Mouse (Mus musculus) liver, postnatal 0 days (tissue): ENCODE data around the gene Lime1. TPM values are rescaled to one million over a fixed set of nuclear protein-coding genes. Genes with fewer than 3 reads are reported as not detected.

Experiments
- ATAC-seq: fragments of 200-750 bp; cut with Nextera tagmentation; 2 replicates; pipeline ENCODE4 v1.8.0; 2017; ENCODE audit warnings: mild to moderate bottlenecking, moderate library complexity
- DNase-seq: peaks from one replicate; pipeline ENCODE4 v3.0.0-alpha.2; 2016
- H3K27ac ChIP-seq: fragments of 300-500 bp; sonication (generic); 2 replicates; pipeline ENCODE4 v1.5.1; 2014; ENCODE audit warnings: antibody characterized with exemption, moderate library complexity, mild to moderate bottlenecking, low read depth
- H3K27me3 ChIP-seq: fragments of 300-500 bp; sonication (generic); 2 replicates; pipeline ENCODE4 v1.6.1; 2014; ENCODE audit warnings: low read length, control low read depth, mixed read lengths; ENCODE audit not compliant: insufficient read depth
- H3K36me3 ChIP-seq: fragments of 300-500 bp; sonication (generic); replicated peaks from 2 replicates; pipeline ENCODE4 v1.6.1; 2014; ENCODE audit warnings: mild to moderate bottlenecking, control low read depth, low read length, moderate library complexity, mixed read lengths; ENCODE audit not compliant: insufficient read depth
- H3K4me1 ChIP-seq: fragments of 300-500 bp; sonication (generic); 2 replicates; pipeline ENCODE4 v1.6.1; 2014; ENCODE audit warnings: antibody characterized with exemption, mild to moderate bottlenecking, control low read depth; ENCODE audit not compliant: insufficient read depth
- H3K4me2 ChIP-seq: fragments of 300-500 bp; sonication (generic); 2 replicates; pipeline ENCODE4 v1.6.1; 2014; ENCODE audit warnings: low read depth, mild to moderate bottlenecking, low read length, moderate library complexity, mixed read lengths
- H3K4me3 ChIP-seq: fragments of 300-500 bp; sonication (generic); 2 replicates; pipeline ENCODE4 v1.5.1; 2014; ENCODE audit warnings: low read depth, low read length
- H3K9ac ChIP-seq: fragments of 300-500 bp; sonication (generic); replicated peaks from 2 replicates; pipeline ENCODE4 v1.6.1; 2014; ENCODE audit warnings: mild to moderate bottlenecking, moderate library complexity
- H3K9me3 ChIP-seq: fragments of 300-500 bp; sonication (generic); 2 replicates; pipeline ENCODE4 v1.6.1; 2016; ENCODE audit warnings: mild to moderate bottlenecking, control low read depth, low read length, mixed read lengths
- CTCF ChIP-seq: sonication (generic); IDR thresholded peaks from 2 replicates; pipeline ENCODE4 v1.5.1; 2016; ENCODE audit warnings: antibody characterized with exemption, low read depth
- EP300 ChIP-seq: IDR thresholded peaks from 2 replicates; pipeline ENCODE4 v1.6.1; 2016; ENCODE audit warnings: antibody characterized with exemption, low read depth, mild to moderate bottlenecking
- WGBS: fragments of 180-500 bp; shearing (Covaris S2); extraction: QIAGEN DNeasy Blood & Tissue Kit; methylation state at CpG from one replicate; pipeline ENCODE4 v1.1.7; 2014; ENCODE audit not compliant: insufficient replicate concordance; 5-methylcytosine and 5-hydroxymethylcytosine counted together
- polyA plus RNA-seq: library from polyadenylated mRNA; unstranded; fragments of >200 nt; fragmentation: Nextera tagmentation; extraction: Ambion mirVana; gene quantifications from 2 replicates; pipeline ENCODE4 v1.2.1, GENCODE M21; 2015

The Lime1 gene
- polyA plus RNA-seq, 1 experiment from 2014 or later = 3.7 TPM

GRCm38 (mm10) chr2:181385885-181386284 lies 6.0 kb downstream of the Lime1 start:
- Histone ChIP-seq H3K36me3 (peaks cover 24% of the 10 kb centered on the region), H3K9me3 (no peaks in the 10 kb centered on the region), H3K4me2 (no peak overlapping the region), H3K4me3 (no peak overlapping the region), H3K4me1 (no peaks in the 10 kb centered on the region), H3K27ac (no peak overlapping the region), H3K27me3 (no peaks in the 10 kb centered on the region), H3K9ac (no peak overlapping the region)
- no peak for ATAC-seq
- 86% methylated on average over 3 of the region's 3 CpGs for WGBS
- DNase-seq = no peak
- TF ChIP-seq EP300 = no peak
- TF ChIP-seq CTCF = no peak

DNA sequence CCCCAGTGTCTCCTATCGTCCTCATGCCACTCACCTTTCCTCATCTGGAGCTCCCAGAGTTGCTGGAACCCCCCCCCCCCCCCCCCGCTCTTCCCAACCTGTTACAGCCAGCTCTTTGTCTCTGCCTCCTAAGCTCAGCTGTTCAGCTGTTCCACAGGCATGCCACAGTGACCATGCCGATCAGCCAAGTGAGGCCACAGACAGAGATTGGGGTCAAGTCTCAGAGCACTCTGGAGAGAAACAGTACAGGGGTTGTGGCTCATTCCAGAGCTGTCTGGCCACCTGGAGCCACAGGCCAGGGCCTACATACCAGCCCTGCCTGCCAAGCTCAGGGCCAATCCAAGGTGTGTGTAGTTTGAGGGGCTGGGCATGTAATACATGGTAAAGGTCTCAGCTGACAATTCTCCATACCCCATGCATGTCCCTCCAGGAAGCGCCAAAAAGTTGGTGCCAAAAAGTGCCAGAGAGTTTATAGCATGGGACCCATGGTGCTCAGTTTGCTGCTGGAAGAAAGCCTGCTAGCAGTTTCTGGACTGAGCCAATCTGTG lies 6.9 kb downstream of the Lime1 start:
- WGBS = 70% methylated on average over 3 of the region's 4 CpGs

GRCm38 (mm10) chr2:181390136-181390870 lies 10.4 kb downstream of the Lime1 start:
- DNase-seq = no peak
- Histone ChIP-seq H3K9me3 (no peaks in the 10 kb centered on the region), H3K4me3 (no peak overlapping the region), H3K36me3 (peaks cover 17% of the 10 kb centered on the region; the same call in 1 of the 2 replicates), H3K27me3 (no peaks in the 10 kb centered on the region), H3K4me1 (no peaks in the 10 kb centered on the region), H3K4me2 (no peak overlapping the region), H3K9ac (no peak overlapping the region), H3K27ac (no peak overlapping the region)
- ATAC-seq = no peak
- 75% methylated on average over 4 of the region's 4 CpGs for WGBS
- TF ChIP-seq CTCF (no peak), EP300 (no peak)

More for the DNA sequence above, 6.9 kb downstream of the Lime1 start:
- Histone ChIP-seq H3K4me2 (no peak overlapping the region), H3K9me3 (no peaks in the 10 kb centered on the region), H3K9ac (no peak overlapping the region), H3K4me3 (no peak overlapping the region), H3K27me3 (no peaks in the 10 kb centered on the region), H3K36me3 (peaks cover 28% of the 10 kb centered on the region), H3K27ac (no peak overlapping the region), H3K4me1 (no peaks in the 10 kb centered on the region)
- DNase-seq (no peak), ATAC-seq (no peak)
- no peak for TF ChIP-seq EP300
- TF ChIP-seq CTCF = no peak

- DNase-seq (no peak), ATAC-seq (no peak)
- Histone ChIP-seq H3K9me3 (no peaks in the 10 kb centered on the region), H3K4me2 (no peak overlapping the region), H3K27me3 (no peaks in the 10 kb centered on the region), H3K36me3 (peaks cover 15% of the 10 kb centered on the region; the same call in 1 of the 2 replicates), H3K27ac (no peak overlapping the region), H3K9ac (no peak overlapping the region), H3K4me3 (no peak overlapping the region), H3K4me1 (no peaks in the 10 kb centered on the region)
- WGBS = 88% methylated on average over 15 of the region's 15 CpGs
- no peak for TF ChIP-seq EP300
- TF ChIP-seq CTCF = no peak
Observed at GRCm38 (mm10) chr2:181391022-181391421, 11.1 kb downstream of the Lime1 start.

DNA sequence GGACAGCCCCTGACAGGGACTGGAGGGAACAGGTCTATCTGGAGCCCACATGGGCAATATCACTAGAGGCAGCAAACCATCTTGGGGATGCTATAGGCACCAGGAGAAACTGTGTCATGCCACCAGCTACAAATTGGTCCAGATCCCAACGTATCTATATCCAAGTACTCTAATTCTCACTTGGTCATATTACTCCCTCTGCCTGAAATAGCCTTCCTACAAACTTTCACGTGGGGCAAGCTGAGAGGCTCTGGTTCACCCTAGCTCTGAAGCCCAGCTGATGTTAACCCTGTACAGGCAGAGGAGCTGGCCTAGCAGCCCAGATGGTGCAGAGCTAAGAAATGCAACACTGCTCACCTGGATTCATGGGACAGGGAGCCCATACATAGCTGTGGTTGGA lies 11.7 kb downstream of the Lime1 start:
- Histone ChIP-seq H3K4me2 (no peak overlapping the region), H3K9ac (no peak overlapping the region), H3K9me3 (no peaks in the 10 kb centered on the region), H3K36me3 (peaks cover 12% of the 10 kb centered on the region; the same call in 1 of the 2 replicates), H3K27ac (no peak overlapping the region), H3K27me3 (no peaks in the 10 kb centered on the region), H3K4me1 (no peaks in the 10 kb centered on the region), H3K4me3 (no peak overlapping the region)
- no peak for DNase-seq
- 65% methylated on average over 2 of the region's 2 CpGs for WGBS
- TF ChIP-seq EP300 (no peak), CTCF (no peak)
- ATAC-seq = no peak

- no peaks in the 10 kb centered on the region for H3K4me1 ChIP-seq
- ATAC-seq (peak; percentile 80), DNase-seq (peak; percentile 86)
- H3K9ac ChIP-seq = no peak overlapping the region
- peak; percentile 93 for TF ChIP-seq CTCF
- no peak for TF ChIP-seq EP300
- no peak overlapping the region for H3K27ac ChIP-seq
- H3K36me3 ChIP-seq = peaks cover 10% of the 10 kb centered on the region; the same call in 1 of the 2 replicates
- WGBS = 30% methylated on average over 4 of the region's 4 CpGs
- H3K9me3 ChIP-seq = no peaks in the 10 kb centered on the region
- H3K4me2 ChIP-seq = no peak overlapping the region
- H3K27me3 ChIP-seq = no peaks in the 10 kb centered on the region
- no peak overlapping the region for H3K4me3 ChIP-seq
Observed at GRCm38 (mm10) chr2:181392600-181393213, 12.8 kb downstream of the Lime1 start.
